Mouse (Mus musculus) 3134 (cell line): ENCODE data around the gene Proser2.

Experiments
- DNase-seq: peaks from one replicate; pipeline ENCODE4 v3.0.0-alpha.2; 2011; ENCODE audit warnings: low spot score; ENCODE audit not compliant: insufficient read length; ENCODE audit errors: extremely low read depth

Proser2 gene

DNA sequence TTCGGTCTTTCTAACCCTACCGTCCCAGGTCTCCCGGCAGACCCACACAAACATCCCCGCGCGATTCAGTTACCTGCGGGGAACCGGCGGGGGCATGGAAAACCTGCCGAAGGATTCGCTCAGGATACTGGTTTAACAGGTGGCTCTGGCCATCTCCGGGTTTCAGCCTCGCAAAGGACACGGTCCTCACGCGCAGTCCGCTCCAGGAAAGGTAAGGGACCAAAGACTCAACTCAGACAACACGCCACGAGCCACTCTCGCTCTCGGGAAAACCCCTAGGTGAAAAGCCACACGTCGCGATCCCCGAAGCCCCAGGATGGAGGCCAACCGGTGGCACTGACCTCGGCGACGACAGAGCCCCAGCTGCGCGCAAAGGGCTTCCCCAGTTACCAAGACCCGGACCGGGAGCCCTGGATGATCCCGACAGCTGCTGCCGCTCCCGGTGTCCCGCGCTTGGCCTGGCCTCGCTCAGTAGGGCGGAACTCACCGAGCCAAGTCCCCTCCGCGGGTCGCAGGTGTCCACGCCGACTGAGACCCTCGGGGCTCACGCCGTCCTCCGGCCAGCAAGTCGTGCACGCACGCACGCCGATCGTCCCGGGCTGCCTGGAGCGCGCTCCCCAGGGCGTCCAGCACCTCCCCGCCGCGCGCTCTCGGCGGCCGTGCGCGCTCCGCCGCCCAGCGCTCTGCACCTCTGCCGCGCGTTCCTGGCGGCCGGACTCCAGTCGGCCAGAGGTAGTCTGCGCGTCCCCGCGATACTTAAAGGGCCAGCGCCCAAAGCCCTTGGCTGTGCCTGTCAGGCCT lies at the start of gene Proser2:
Gene Proser2, minus strand, starts transcription at position 657 of the 801 bp plus-strand sequence.
- peak; percentile 89 for DNase-seq

DNA sequence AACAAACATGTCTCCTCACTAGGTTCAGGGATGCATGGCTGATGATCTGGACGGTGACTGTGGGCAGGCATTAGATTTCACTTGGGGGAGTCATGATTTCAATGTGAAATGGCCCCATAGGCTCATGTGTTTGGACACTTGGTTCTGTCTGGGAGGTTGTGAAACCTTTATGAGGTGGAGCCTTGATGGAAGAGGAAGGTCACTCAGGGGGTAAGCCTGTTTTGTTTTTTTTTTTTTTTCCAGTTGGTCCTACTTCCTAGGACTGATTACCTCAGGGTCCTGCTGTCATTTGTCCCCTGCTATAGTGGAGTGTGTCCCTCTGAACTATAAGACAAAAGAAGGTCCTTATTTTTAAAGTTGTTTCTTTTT lies 49.7 kb upstream of the Proser2 start:
- DNase-seq, result no peak

DNA sequence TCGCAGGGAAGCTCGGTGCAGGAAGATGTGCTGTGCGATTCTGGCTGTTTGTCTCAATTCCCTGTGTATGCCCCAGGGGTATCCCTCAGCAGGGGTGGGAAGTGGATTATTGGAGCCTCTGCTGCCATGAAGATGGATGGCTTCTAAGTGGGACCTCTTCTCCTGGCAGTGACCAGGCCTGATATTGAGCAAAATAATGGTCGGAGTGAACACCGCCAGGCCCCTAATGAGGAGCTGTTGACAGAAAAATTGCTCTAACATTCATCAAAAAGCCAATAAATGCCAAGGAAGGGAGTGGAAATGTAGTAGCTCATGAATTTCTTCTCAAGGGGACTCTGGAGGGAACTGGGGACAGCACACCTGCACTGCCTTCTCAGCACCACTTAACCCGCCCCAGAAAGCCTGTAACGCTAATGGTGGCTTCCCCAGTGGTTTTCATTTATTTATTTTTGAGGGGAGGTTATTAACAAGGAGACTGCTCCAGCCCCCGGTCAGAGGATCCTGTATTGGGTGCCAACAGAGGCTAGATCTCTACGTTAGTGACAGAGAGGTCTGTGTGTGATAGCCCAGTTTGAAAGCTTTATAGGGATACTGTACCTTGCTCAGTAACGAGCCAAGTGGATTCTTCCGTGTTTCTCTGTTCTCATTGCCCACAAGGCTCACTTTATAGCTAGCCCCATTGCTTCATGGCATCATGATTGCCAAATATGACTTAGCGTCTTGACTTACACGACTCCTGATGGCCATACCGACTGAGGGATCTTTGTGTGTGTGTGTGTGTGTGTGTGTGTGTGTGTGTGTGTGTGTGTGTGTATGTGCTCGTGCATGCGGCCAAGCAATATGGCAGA lies 49.1 kb upstream of the Proser2 start:
- DNase-seq, result no peak

DNA sequence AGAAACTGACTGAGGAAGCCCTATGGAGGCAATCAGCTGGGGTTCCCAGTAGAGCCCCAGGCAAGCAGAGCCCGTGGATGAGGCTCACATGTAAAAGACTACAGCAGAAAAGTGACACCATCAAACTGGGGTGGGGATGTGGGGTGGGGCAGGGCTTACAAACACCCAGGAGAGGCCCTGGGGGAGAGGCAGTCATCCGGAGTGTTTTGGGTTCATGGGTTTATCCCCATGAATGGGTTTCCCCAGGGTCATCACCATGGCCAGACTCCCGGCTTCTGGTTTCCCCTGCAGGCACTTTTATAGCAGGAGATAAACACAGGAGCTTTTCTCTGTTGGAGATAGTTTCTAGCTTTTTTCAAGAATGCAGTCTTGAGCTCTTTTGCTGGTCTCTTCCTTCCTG lies 43.0 kb upstream of the Proser2 start:
- no peak for DNase-seq

DNA sequence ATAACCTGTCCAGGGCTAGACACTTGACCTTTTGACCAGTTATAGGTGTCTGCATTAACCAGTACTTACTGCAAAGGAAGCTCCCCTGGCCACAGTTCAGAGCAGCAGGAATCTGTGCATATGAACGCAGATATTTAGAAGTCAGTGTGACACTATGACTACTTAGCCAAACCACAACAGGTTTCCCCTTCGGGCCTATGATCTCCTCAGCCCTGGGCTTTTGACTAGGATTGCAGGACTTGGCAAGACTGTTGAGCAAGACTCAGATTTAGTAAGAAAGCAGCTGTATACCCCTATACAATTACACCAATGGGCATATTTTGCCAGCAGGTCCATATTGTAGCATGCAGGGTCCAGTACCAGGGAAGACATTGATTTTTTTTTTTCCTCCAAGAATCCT lies 38.5 kb upstream of the Proser2 start:
- no peak for DNase-seq

DNA sequence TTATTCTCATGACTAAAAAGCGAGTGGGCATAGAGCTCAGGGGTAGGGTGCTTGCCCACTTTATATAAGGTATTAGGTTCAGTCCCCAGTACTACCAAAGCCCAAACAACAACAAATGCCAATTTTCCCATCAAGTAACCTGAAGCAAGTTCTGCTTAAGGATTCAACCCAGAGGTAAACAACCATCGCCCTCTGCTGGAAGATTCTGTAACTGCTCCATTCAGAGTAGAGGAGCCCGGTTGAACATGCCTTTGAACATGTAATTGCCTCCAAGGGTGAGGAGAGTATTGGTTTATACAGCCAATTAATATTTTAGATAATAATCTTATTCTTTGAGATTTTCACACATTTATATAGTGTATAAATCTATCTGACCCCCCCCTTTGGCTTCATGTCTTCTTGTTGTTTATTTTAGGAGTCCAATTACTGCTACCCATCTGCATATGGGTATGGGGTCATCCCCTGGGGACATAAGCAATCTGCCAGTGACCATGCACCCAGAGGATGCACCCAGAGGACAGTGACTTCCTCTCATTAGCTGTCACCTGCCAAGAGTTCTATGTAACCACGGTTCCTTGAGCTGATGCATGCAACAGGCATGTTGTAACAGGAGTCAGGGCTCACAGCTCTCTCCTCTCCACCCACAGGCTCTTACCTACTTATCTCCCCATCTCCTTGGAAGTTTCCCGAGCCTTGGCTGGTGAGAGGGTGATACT lies 38.0 kb upstream of the Proser2 start:
- DNase-seq, result peak; percentile 40

DNA sequence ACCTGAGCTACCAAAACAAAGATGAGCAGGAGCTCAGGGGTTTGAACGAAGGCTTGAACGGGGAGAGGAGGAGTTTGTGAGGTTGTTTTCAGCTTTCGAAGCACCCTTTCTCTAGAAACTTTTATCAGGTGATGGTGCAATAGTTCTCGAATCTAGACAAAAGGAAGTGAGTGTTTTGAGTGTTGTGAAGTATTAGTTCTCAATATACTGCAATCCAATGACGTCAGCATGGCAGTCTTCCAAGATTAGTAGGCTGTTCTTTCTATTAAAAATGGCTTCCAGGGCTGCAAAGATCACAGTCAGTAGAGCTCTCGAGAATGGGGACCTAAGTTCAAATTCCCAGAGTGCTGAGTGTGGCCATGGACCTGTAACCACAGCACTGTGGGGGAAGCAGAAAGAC lies 35.8 kb upstream of the Proser2 start:
- DNase-seq, result no peak

DNA sequence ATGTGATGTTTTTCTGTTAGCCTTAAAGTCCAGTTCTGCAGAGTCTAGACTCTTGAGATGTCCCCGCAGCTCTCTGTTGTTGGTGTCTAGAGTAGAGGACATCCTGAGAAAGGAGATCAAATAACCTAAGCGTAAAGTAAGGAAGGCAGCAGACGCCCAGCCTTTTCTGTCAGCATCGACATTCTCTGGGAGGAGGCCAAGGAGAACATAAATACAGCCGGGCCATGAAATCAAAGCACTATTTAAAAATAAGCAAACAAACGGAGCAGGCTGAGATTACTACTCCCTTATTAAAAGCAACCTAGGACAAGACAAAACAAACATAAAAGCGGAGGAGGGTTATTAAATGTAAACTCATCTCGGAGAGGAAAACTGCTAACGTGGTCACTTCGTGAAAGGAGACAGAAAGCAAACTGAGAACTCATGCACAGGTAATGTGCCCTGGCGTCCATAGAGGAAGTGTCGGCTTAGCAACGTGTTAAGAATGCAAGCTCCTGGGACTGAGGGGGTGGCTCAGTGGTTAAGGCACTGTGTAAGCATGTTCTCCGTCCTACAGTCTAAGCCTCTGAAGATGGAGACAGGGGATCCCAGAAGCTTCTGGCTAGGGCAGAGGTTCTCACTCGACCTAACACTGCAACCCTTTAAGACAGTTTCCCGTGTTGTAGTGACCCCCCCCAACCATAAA lies 34.7 kb upstream of the Proser2 start:
- no peak for DNase-seq

DNA sequence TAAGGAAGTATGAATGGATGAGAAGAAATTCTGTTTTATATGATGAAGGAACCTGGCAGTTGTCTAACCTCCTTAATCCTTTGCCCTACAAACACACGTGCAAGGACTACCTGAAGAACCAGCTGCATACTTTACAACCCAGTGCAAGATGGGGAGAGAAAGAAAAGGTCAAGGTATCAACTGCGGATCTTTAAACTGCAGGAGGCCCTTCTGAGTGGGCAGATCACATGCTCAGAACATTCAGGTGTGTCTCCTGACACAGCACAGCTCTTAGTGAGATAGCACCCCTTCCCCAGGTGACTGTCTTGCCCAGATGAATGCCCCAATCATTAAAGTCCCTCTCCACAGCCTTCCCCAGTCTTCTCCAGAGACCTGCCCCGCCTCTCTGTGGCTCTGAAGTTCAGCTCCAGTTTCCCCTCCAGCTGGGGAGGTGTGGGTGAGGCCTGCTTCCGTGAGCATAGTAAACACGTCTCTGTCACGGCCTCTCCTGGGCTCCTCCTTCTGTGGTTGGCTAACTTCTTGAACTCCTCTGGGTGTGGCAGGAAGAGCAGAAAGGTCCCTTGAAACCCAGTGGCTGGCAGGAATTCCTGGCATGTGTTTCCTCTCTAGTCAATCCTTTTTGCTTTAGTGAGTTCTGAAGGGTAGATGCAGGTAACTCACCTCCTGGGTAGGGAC lies 32.5 kb upstream of the Proser2 start:
- DNase-seq, result peak; percentile 47

DNA sequence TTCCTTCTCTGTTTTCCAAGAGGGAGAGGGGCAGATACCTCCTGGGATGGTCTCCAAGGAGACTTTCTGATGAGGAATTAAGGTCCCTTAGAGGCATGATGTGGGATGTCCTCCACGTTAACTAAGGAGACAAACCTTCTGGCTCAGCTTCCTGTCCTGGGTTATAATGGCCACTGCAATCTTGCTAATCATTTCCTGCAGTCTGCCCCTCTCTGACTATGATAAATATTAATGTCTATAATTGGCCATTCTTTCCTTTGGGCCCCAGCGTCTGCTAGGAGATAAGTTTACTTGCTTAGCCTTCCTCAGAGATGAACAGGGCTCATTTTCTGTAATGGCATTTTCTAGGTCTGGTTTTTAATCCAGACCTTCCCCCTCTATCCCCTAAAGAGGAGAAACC lies 29.7 kb upstream of the Proser2 start:
- DNase-seq, result no peak

DNA sequence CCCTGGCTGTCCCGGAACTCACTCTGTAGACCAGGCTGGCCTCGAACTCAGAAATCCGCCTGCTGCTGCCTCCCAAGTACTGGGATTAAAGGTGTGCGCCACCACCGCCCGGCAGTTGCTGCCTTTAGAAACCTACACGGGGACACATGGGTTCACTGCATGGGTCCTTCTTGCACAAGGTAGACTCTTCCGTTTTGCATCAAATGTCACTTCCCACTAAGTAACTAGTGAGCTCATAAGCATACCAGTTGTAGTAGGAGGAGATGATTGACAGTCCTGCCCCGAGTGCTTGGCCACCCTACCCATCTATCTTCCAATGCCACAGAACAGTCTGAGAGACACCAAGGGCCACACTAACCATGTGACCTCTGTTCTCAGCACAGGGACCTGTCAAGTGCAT lies 29.2 kb upstream of the Proser2 start:
- DNase-seq, result no peak

DNA sequence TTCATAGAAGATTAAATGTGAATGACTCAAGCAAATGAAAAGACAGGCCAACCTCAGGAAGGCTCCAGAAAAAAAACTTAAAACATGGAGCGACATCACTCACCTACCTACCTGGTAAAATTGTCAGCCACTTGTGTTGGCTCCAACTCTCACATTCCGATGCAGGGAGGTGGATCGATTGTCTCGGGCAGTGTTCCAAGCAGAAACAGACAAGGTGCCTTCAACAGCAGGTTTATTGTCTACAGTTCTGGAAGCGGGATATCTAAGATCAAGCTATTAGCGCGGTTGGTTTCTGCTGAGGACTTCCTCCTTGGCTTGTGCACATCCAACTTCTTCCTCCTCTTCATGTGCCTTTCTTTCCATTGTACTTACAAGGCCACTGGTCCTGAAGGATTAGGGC lies 27.6 kb upstream of the Proser2 start:
- DNase-seq, result no peak

DNA sequence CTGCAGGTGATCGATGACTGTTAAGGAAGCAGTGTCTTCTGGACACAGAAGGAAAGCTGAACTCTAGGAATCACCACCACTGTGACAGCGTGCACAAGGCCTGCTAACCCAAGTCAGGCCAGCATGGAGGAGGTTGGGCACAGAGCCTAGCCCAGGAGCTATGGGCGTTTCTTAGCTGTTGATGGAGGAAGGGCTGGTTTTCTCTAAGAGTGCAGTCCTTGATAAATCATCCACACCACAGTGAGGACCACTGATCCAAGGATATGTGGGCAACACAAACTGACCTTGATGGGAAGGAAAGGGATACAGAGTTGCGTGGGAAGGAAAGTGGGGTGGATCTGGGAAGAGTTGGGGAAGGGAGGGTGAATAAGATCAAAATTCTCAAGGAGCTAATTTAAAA lies 27.2 kb upstream of the Proser2 start:
- DNase-seq, result no peak

DNA sequence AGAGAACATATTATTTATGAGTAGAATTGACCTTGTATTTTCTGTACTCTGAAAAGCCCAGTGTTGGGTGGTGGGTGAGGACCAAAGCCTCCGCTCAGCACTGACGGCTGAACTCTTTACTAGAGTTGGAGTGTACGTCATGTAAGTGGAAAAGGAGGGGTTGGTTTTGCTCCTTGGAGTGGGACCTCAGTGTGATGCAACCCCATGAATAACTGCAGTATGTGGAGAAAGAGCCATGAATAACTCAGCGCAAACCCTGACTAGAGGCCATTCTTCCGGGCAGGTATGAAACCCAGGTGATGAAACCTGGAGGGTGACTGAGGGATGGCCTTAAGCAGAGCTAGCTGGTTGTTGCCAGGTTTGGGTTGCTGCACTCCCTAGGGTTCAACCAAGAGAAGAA lies 19.8 kb upstream of the Proser2 start:
- no peak for DNase-seq

DNA sequence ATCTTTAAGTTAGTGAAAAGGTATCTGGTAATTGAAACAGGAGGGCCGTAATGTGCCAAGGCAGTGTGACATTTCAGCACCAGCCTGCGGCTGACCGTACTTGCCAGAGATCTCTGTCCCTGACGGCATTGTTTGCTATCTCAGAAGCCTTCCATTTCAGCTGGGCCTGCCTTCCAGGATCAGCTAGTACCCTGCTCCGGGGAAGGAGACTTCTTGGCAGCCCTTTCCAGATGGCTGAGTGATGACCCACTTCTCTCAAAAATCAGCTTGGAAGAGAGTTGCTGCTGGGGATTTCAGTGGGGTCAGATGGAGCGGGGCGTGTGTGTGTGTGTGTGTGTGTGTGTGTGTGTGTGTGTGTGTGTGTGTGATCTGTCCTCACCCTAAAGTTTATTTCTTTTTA lies 16.9 kb upstream of the Proser2 start:
- no peak for DNase-seq

DNA sequence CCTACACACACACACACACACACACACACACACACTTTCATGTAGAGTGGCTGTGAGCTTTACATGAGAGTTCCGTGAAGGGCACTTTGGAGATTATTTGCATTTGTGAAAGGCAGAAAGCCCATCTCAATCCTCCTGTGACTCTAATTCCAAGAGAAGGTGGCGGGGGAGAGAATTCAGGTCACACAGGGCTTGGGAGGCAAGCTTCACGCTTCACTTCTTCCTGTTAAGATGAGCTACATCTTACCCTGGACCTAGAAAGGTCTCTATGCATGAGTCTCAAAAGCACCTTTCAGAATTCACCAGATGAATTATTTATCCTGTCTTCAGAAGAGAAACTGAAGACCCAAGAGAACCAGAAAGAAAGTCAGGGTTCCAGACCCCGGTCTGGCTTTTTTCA lies 16.2 kb upstream of the Proser2 start:
- DNase-seq, result no peak

DNA sequence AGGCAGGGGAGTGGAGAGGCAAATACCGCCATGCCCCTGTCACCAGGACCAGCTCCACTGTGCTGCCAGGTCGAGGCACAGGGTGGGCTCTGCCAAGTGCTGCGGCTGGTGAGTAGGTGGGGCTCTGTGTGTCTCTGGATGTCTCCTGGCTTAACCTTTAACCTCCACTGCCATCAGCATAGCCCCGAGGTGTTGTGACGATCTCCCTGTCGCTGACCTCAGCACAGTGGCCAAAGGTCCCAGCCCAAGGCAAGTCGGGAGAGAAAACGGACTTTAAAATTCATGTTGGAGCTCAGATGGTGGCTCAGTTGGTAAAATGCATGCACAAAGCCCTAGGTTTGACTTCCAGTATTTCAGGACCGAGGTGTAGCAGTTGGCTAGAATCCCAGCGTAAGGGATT lies 15.6 kb upstream of the Proser2 start:
- DNase-seq, result no peak

DNA sequence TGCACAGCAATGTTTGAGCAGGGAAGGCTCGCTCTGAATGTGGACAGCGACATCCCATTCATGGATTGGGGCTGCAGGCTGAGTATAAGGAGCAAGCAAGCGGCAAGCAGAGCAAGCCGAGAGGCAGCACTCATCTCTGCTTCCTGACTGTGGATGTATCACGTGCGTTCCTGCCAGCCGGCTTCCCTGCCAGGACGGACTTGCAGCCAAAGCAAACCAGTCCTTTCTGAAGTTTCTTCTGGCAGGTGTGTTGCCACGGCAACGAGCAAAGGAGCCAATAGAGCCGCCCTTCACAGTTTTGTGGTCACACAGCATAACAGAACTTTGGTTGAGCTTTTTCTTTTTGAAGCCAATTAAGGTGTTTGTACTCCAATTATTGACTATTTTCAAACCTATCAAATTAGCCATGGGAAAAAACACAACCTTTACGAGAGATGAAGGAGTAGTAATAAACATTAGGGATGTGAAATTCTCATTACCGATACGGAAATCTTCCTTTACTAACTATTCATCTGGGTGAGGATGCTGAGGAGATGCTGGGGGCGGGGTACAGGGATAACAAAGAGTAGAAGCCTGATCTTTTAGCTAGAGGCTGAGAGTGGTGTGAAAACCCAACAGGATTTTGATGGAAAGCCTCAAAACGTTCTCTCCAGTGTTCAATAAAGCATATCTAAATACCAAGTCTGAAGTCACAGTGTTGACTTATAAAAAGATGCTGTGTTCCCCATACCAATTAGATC lies 13.1 kb upstream of the Proser2 start:
- no peak for DNase-seq

DNA sequence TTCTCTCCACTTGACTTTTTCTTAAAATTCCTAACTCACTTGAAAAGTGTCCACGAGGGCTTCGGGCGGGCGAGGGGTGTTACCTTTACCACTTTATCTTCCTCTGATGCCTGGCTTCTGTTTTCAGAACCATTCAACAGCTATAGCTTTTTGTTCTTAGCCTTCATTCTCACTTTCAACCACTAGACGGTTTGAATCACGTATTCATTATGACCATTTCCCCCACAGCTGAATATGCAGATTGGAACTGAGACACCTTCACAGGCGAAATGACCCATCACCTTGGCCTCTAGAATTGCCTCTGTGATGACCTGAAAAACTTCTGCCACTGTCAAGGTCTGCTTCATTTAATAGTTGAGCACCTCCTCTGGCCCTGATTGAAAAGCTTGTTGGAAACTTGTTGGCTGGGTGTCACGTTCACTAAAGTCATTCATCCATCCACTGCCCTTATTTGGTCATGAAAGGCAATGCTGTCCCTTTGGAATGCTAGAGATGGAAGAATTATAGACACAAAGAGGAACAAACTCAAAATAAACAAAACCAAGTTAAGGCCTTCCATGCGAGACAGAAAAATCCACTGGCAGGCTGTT lies 10.7 kb upstream of the Proser2 start:
- DNase-seq, result no peak
